Mouse (Mus musculus): ENCODE measurements around the gene Gsto1.

Gene Gsto1

GRCm38 (mm10) chr19:47890489-47891130 is 35.8 kb downstream of the Gsto1 start:
- no peak for DNase-seq

GRCm38 (mm10) chr19:47891562-47892312 is 37.0 kb downstream of the Gsto1 start:
- DNase-seq = no peak

GRCm38 (mm10) chr19:47893092-47893491 is 38.3 kb downstream of the Gsto1 start:
- peak; percentile 73 to 77 for DNase-seq

DNA sequence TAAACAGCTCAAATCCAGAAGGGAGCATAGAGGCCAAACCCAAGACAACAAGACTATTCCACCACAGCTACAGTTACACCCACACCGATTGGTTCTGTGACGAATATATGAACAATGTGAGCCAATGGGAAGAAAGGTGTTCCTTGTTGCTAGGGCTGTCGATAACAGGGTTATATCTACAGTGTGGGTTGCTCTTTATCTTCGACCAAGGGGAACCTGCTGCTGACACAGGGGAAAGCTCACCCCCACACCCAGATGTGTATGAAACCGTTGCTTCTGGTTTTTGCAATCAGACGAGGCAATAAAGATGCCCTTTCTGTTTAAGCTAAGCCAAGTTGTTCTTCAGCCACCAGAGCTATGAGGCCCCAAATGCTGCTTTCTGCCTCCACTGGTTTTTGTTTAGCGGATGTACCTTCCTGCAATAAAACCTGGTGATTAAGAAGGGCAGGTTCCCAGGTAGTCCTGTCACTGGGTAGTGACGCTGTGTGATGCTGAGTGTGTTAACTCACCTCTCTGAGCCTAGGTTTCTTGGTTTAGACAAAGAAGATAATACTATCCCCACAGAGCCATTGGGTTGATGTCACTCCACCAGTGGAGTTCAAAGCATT is 43.8 kb downstream of the Gsto1 start:
- no peak for DNase-seq

DNA sequence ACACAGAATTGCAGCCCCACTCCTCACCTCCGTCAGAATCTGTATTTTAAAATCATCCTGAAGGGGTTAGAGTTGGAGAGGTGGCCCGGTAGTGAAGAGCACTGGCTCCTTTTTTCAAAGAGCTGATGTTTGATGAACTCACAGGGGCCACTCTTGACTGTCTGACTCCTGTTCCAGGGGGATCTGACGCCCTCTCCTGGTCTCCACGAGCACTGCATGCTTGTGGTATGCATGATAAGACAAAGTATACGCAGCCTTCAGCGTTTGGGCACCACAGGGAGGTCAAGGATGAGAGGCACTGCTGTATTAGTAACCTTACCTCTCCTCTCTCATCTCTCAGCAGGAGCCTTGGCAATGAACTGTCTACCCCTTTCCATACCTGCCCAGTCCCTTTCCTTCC is 45.2 kb downstream of the Gsto1 start:
- DNase-seq = no peak

GRCm38 (mm10) chr19:47900558-47900957 is 45.8 kb downstream of the Gsto1 start:
- no peak for DNase-seq

- no peak for DNase-seq
Measured at GRCm38 (mm10) chr19:47902316-47903201, 47.8 kb downstream of the Gsto1 start.

DNA sequence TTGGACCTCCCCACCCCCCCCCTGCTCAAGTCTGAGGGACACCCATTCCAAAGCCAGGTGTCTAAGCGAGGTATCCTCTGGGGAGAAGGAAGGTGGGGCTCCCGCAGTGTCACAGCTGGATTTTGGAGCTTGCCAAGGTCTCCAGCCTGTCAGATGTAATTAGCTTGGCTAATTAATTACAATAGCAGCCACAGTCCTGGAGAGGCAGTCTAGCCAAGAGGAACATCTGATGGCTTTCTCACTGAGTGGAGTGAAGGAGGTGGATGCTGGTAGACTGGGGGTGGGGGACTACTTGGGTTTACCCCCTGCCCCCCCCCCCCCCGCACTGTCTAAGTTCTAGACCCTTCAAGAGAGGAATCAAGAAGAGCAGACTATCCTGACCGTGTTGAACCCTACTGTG is 48.9 kb downstream of the Gsto1 start:
- no peak for DNase-seq

DNA sequence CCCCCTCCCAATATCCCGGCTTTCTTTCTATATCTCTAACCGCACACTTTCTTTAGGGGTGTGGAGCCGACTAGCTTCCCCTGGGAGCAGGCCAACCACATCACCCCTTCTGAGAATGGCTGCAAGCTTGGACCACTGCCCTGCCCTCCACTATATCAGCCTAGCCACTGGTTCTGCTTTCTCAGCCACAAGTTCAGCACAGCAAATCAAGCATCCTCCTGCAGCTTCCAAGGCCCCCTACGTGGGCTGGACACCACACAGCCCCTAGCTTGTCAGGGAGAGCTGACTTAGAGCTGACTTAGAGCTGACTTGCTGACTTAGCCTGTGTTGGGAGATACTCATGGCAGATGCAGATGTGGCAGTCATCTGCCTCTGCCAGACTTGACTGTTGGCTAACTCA is 50.3 kb downstream of the Gsto1 start:
- DNase-seq = no peak

- DNase-seq = no peak
Measured at GRCm38 (mm10) chr19:47905603-47906002, 50.8 kb downstream of the Gsto1 start.

GRCm38 (mm10) chr19:47907596-47907995 is 52.8 kb downstream of the Gsto1 start:
- DNase-seq = no peak

- DNase-seq = no peak
Measured at GRCm38 (mm10) chr19:47908961-47909371, 54.2 kb downstream of the Gsto1 start.

- no peak for DNase-seq
Measured at GRCm38 (mm10) chr19:47909387-47910116, 54.8 kb downstream of the Gsto1 start.

GRCm38 (mm10) chr19:47910117-47910618 is 55.4 kb downstream of the Gsto1 start:
- DNase-seq = no peak

DNA sequence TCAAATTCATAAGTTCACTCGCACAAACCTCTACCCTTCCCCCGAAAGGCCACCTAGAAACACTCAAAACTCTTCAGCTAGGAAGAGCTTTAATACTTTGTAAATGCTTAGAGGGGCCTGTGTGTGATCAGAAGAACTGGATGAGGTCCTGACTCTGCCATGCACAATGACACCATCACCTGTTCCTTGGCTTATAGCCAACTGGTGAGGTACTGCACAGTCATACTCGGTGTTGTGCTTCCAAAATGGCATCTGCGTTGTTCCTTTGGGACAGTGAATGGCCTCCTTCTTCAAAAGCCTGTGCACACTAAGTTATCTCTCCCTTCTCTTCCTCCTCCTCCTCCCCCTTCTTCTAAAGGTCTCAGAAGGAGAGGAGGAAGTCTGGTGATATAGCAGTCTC is 56.0 kb downstream of the Gsto1 start:
- DNase-seq = no peak

- DNase-seq = no peak
Measured at GRCm38 (mm10) chr19:47913344-47913743, 58.6 kb downstream of the Gsto1 start.

DNA sequence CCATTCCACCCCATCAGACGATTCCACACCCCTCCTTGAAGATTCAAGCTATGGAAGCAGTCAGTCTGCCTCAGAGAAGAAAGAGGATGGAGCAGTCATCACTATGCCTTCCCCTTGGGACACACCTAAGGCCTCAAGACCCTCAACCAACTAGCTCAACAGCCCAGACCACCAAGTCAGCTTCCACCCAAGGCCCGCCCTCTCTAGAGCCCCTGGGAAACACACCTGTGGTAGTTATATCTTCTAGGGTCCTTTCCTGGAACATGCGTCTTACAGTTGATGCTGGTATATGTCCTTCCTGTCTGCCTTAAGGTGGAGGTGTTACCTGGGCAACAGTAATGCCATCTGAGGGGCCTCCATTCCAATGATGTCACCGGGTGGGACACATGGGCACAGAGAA is 59.4 kb downstream of the Gsto1 start:
- DNase-seq = no peak

Data from cerebellum, postnatal 14 days (tissue).